Comparison of ENCODE assay signal across 13 mouse cellular contexts in the genomic region with DNA sequence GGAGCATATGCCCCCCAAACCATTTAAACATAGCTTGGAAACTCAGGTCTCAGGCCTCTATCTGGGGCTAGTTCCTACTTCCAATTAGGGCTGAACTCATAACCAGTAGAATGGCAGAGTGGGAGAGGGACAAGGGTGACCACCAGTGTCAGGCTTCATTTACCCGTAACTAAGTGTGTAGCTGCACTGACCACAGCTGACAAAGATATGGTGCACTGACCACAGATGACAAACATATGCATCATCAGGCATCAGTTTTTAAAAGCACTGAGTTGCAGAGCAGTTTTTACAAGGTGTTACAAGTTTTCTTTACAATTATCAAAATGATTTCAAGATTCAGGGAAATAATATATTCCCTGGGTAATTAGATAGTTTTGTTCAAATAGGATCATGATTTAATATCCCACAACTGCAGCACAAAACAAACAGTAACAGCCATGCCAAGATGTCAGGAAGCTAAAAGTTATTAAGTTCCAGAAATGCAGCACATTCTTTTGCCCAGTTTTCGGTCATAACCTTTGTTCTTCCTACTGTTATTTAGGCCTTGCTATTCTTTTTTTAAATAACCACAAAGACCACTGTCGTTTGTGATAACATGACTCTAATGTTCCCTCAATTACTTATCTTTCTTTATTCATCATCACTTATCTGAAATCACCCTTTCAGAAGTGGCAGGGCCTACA.
"Had no signal": no experiment of that assay in that cellular context is flagged by ENCODE, and none has a peak within 500 bp of the region (broad histone marks: within the 10 kb centered on the region; RNA-seq: fewer than 3 reads in every experiment).

No protein-coding gene starts in this region.

- H3K9me3 ChIP-seq: limb, embryonic 10.5 days; liver, embryonic 13.5 days; megakaryocyte, embryonic 14.5 days; midbrain, embryonic 12.5 days; neural tube, embryonic 15.5 days had no signal

- H3K27me3 ChIP-seq: liver, embryonic 13.5 days; megakaryocyte, embryonic 14.5 days; midbrain, embryonic 12.5 days; neural tube, embryonic 15.5 days had no signal

- H3K9ac ChIP-seq: liver, embryonic 13.5 days; liver, postnatal 0 days; midbrain, embryonic 12.5 days; neural tube, embryonic 15.5 days had no signal

- H3K36me3 ChIP-seq: limb, embryonic 10.5 days; liver, embryonic 13.5 days; midbrain, embryonic 12.5 days; neural tube, embryonic 15.5 days had no signal

- H3K4me2 ChIP-seq: liver, embryonic 13.5 days; midbrain, embryonic 12.5 days; neural tube, embryonic 15.5 days had no signal

- ATAC-seq: liver, postnatal 0 days; lung, postnatal 0 days had no signal

- H3K27ac ChIP-seq: layer of hippocampus, adult 2 months; limb, embryonic 10.5 days; liver, embryonic 13.5 days; macrophage; midbrain, embryonic 12.5 days; neural tube, embryonic 15.5 days; stomach, postnatal 0 days had no signal

- H3K4me3 ChIP-seq: layer of hippocampus, adult 2 months; limb, embryonic 10.5 days; liver, embryonic 13.5 days; megakaryocyte, embryonic 14.5 days; midbrain, embryonic 12.5 days; neural tube, embryonic 15.5 days had no signal

- DNase-seq: kidney, adult 18-20 months; kidney, postnatal 4 days; liver, embryonic 13.5 days; liver, postnatal 0 days; thymus, postnatal 4 days had no signal

- H3K4me1 ChIP-seq: limb, embryonic 10.5 days; liver, embryonic 13.5 days; midbrain, embryonic 12.5 days; neural tube, embryonic 15.5 days had no signal
